Mouse (Mus musculus) megakaryocyte, embryonic 14.5 days (primary cell): ENCODE results near the gene Tulp1.

ENCODE experiments used
- FLI1 ChIP-seq: IDR thresholded peaks from 2 replicates; pipeline ENCODE4 v1.6.1; 2012; ENCODE audit warnings: low read length, inconsistent platforms, mixed read lengths
- GATA1 ChIP-seq: IDR thresholded peaks from 3 replicates; pipeline ENCODE4 v1.6.1; 2012; ENCODE audit warnings: mixed read lengths, low read length, inconsistent platforms, borderline replicate concordance

DNA sequence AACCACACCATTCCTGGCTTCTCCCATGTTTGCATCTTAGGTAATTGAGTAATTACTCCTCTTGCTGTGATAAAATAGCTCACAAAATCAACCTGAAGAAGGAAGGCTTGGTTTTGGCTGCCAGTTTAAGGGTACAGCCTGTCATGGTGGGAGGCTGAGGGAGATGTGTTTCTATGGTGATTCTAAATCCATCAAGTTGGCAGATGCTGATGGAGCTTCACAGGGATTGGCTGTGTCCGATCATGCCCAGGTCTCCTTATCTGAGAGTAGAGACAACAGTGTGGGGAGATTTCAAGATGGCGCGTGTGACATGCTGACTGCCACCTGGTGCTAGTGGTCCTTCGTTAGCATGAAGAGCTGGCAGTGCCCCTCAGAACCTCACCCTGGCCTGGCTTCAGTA, 43.3 kb downstream of the Tulp1 start:
- TF ChIP-seq GATA1 = no peak
- no peak for TF ChIP-seq FLI1
